Mouse (Mus musculus): ENCODE measurements at regions not wholly inside any gene's neighbourhood (a gene's known extent, or its start where the extent isn't known, plus 50 kb on each side); places are given as distances from the start of the nearest gene placed in this dataset.
A peak's percentile ranks its signal among the peaks of the same experiment; 100 is the strongest.

DNA sequence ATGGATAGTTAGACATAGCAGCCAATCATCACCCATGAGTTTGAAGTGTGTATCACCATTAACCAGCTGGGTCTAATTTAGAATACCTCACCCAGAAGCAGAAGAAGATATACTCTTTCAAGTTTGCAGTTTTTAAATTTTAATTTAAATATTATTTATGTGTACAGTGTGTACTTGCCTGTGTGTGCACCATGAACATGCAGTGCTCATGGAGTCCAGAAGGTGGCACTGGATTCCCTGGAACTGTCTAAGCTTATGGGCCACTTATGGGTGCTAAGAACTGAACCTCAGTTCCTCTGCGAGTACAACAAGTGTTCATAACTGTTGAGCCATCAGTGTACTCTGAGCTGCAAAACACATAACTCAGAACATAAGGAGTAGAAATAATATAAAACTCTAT is 675.6 kb downstream of the Adcyap1 start:
- DNase-seq (ENCODE audit: low spot score in 2 of 2): no peak
- intact Hi-C loops (cut with DNase I): no loop called here

DNA sequence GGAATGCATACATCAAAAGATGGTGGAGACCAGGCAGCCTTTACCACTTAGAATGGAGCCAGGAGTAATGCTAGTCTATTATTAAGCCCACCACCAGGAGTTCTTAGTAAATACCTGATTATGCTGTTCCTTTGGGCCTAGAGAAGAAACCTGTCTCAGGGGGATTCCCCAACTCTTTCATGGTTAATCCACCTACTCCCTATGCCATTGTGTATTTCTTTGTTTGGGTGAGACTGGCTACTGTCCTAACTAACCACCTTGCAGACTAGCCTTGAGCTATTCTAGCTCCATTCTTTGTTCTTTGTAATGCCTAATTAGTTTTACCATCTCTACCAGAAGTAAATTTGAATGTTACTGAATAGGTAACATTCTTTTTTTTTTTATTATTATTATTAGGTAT is 706.8 kb downstream of the Adcyap1 start:
- no peak for DNase-seq (ENCODE audit: low spot score in 2 of 2)

DNA sequence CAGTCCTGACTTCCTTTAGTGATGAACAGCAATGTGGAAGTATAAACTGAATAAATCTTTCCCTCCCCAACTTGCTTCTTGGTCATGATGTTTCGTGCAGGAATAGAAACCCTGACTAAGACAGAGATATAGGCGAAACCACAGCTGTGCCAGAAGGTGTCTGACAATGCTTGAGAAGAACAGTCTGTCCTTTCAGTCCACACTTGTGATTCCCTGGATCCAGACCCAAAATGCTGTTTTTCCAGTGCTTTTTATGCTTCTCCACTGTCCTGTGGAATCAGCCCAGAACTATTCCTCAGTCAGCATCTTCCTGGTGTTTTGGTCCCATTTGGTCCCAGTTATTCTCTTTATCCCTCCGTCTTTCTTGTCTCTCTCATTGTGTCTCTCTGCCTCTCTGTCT is 723.6 kb downstream of the Adcyap1 start:
- DNase-seq (ENCODE audit: low spot score in 2 of 2): peak; percentile 4
- intact Hi-C loops (cut with DNase I): no loop called here

More for the DNA sequence above, 706.8 kb downstream of the Adcyap1 start:
- intact Hi-C loops (cut with DNase I): no loop called here

DNA sequence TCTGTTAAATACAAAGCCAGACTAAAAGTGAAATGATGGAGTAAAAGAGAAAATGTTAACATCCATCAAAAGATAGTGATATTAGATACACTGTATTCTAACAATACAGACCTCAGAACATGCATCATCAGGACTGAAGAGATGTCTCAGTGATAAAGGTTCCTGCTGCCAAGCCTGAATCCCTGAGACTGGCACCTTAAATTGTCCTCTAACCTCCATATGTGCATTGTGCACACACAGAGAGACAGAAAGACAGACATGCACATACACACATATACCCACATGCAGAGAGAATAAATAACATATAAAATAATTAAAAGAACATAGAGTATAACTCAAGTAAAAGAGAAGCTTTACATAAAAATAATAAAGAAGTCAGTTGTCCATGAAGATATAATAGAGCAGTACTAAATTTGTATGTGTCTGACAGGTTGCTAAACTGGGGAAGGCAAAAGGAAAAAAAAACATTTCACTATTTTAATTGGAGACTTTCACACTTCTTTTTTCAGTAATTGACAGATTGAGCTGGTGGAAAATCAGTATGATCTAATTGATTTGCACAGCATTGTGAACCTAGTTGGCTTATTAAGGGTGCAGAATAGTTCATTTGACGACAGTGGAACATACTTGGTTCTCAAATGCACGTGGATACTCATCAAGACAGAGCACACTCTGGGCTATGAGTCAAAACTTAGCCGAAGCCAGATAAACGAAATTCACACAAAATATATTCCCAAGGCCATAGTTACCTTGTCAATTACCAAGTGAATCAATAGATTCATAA is 725.6 kb downstream of the Adcyap1 start:
- intact Hi-C loops (cut with DNase I): no loop called here
- no peak for DNase-seq (ENCODE audit: low spot score in 2 of 2)
